In the genomic region with DNA sequence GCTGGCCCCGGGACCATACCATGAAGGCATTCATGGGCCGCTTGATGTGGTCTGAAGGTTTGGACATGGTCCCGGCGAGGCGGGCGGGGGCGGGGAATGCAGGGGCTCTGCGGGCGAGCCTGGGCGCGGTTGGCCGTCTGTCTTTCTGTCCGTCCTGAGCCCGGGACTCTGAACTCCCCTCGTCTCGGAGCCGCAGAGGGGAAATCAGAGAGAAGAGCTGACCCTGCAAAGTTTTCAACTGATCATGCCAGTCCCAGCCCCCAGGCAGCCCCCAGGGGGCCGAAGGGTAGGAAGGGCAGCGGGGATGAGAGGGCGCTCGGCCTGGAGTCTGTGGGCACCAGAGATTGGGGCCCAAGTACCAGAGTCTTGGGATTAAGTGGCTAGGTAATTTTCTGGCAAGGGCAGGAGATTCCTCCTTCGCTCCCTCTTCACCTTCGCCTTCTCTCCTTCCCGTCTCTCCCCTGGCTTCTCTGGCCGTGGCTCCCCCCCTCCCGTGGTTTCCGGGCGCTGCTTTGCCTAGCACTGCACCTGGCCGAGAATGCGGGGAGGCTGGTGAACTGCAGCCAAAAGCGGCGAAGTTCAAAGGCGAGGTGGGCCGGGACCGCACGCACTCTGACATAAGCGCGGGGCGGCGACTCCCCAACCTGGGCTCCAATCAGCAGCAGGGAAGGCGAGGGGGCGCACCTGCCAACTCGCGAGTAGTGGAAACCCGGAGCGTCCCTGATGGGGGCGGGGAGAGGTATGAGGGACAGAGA, we compare ENCODE assay signal across 10 mouse cellular contexts. TPM values are rescaled to one million over a fixed set of nuclear protein-coding genes. Genes with fewer than 3 reads are reported as not detected.
DNase-seq lines count a peak whose midpoint lies in the region; ATAC-seq lines count a peak whose summit lies in the region.
"Had no signal": no experiment of that assay in that cellular context is flagged by ENCODE, and none has a peak within 500 bp of the region (broad histone marks: within the 10 kb centered on the region; RNA-seq: fewer than 3 reads in every experiment).

A gene (minus strand): TSS at position 553 of the 755 bp plus-strand sequence.

- H3K36me3 ChIP-seq in heart, embryonic 14.5 days (ENCODE audit: control insufficient read depth, insufficient read depth, low read length): no peaks in the 10 kb centered on the region
- no peaks in the 10 kb centered on the region for H3K36me3 ChIP-seq in embryonic facial prominence, embryonic 14.5 days (ENCODE audit: control insufficient read depth, insufficient read depth, low read length)
- no peaks in the 10 kb centered on the region for H3K36me3 ChIP-seq in limb, embryonic 15.5 days

- H3K4me1 ChIP-seq in heart, embryonic 14.5 days (ENCODE audit: control insufficient read depth in 2 of 2, insufficient read depth in 2 of 2, low read length in 2 of 2): peaks cover 0 to 3% of the 10 kb centered on the region in 2 experiments; a peak in 2 of 4 replicates
- no peaks in the 10 kb centered on the region; the same call in 1 of the 2 replicates for H3K4me1 ChIP-seq in embryonic facial prominence, embryonic 14.5 days (ENCODE audit: control insufficient read depth, insufficient read depth, low read length)
- peaks cover 46% of the 10 kb centered on the region for H3K4me1 ChIP-seq in limb, embryonic 15.5 days

- no peak within 1 kb of the TSS for H3K27ac ChIP-seq in heart, embryonic 14.5 days (replicated peaks in 1 of 2; ENCODE audit: control insufficient read depth in 1 of 2, insufficient read depth in 1 of 2, low read depth in 2 of 2, low read length in 2 of 2)
- no peak within 1 kb of the TSS for H3K27ac ChIP-seq in embryonic facial prominence, embryonic 14.5 days (replicated peaks; ENCODE audit: low read depth, low read length)
- no peak within 1 kb of the TSS for H3K27ac ChIP-seq in limb, embryonic 15.5 days

- no peaks in the 10 kb centered on the region for H3K9me3 ChIP-seq in heart, embryonic 14.5 days (ENCODE audit: control insufficient read depth, low read length)
- no peaks in the 10 kb centered on the region for H3K9me3 ChIP-seq in embryonic facial prominence, embryonic 14.5 days (ENCODE audit: control insufficient read depth, low read length)
- no peaks in the 10 kb centered on the region for H3K9me3 ChIP-seq in limb, embryonic 15.5 days

- WGBS in heart, embryonic 14.5 days: 2% methylated on average over 47 of the region's 47 CpGs
- 0% methylated on average over 33 of the region's 47 CpGs for WGBS in embryonic facial prominence, embryonic 14.5 days
- WGBS in limb, embryonic 15.5 days: 1% methylated on average over 46 of the region's 47 CpGs

- peak within 1 kb of the TSS; percentile 59 for H3K4me2 ChIP-seq in heart, embryonic 14.5 days (ENCODE audit: low read length)
- H3K4me2 ChIP-seq in embryonic facial prominence, embryonic 14.5 days (ENCODE audit: low read depth, low read length): peak within 1 kb of the TSS; percentile 55
- H3K4me2 ChIP-seq in limb, embryonic 15.5 days: peak within 1 kb of the TSS; percentile 58

- H3K4me3 ChIP-seq in heart, embryonic 14.5 days (ENCODE audit: control insufficient read depth in 1 of 2, insufficient read depth in 1 of 2, low read depth in 1 of 2, low read length in 2 of 2): peak within 1 kb of the TSS; percentile 22 to 29
- H3K4me3 ChIP-seq in embryonic facial prominence, embryonic 14.5 days (ENCODE audit: low read depth, low read length): peak within 1 kb of the TSS; percentile 25
- peak within 1 kb of the TSS; percentile 32 for H3K4me3 ChIP-seq in limb, embryonic 15.5 days
- H3K4me3 ChIP-seq: erythroblast, embryonic 14.5 days had no signal

- H3K9ac ChIP-seq in heart, embryonic 14.5 days (ENCODE audit: low read length): no peak within 1 kb of the TSS
- H3K9ac ChIP-seq in embryonic facial prominence, embryonic 14.5 days (ENCODE audit: low read depth, low read length): no peak within 1 kb of the TSS
- H3K9ac ChIP-seq in limb, embryonic 15.5 days: no peak within 1 kb of the TSS

- no peak; the same call in 1 of the 2 replicates for ATAC-seq in heart, embryonic 14.5 days (ENCODE audit: insufficient number of reproducible peaks, insufficient read depth, low FRiP score, low read depth)
- peak; percentile 41; the same call in 1 of the 2 replicates for ATAC-seq in embryonic facial prominence, embryonic 14.5 days (ENCODE audit: low read depth)
- ATAC-seq in limb, embryonic 15.5 days (ENCODE audit: insufficient number of reproducible peaks, low FRiP score, low TSS enrichment, low read depth): no peak

- peaks cover 99% of the 10 kb centered on the region for H3K27me3 ChIP-seq in heart, embryonic 14.5 days (ENCODE audit: control insufficient read depth, insufficient read depth, low read length)
- H3K27me3 ChIP-seq in embryonic facial prominence, embryonic 14.5 days (replicated peaks; ENCODE audit: control insufficient read depth, insufficient read depth, low read length): peaks cover 99% of the 10 kb centered on the region
- H3K27me3 ChIP-seq in limb, embryonic 15.5 days: peaks cover 97% of the 10 kb centered on the region
- H3K27me3 ChIP-seq: CH12.LX had no signal

- no peak for DNase-seq in heart, adult 18-20 months
- peak; percentile 50 for DNase-seq in embryonic facial prominence, embryonic 14.5 days (ENCODE audit: low spot score)
- DNase-seq in retina, postnatal 1 day: peak; percentile 55
- no peak for DNase-seq in gastrocnemius, postnatal 25 days
- no peak for DNase-seq in yolk sac, embryonic 10.5 days (ENCODE audit: low spot score)
- DNase-seq in ovary, adult 18-20 months (ENCODE audit: low spot score): no peak

RNA-seq across cellular contexts. Expression of the gene that starts here (rescaled TPM):
- polyA plus RNA-seq in heart, embryonic 14.5 days (2014; fragmentation: Nextera tagmentation; extraction: Ambion mirVana): not detected in 2 replicates
- not detected for total RNA-seq in heart, adult 18-20 months (2021)
- polyA plus RNA-seq in embryonic facial prominence, embryonic 14.5 days (2014; fragmentation: Nextera tagmentation; extraction: Ambion mirVana): 0.10 TPM in 1 of 2 replicates, not detected in the other
- not detected in 2 replicates for polyA plus RNA-seq in limb, embryonic 15.5 days (2015; fragmentation: Nextera tagmentation; extraction: Ambion mirVana)
- not detected for total RNA-seq in gastrocnemius, postnatal 25 days (2021)
- total RNA-seq: CH12.LX had no signal
- polyA plus RNA-seq: erythroblast, embryonic 14.5 days had no signal

Comparison
In these comparisons a context has a peak if more than half of its experiments do, and no peak if none do; other contexts are left out.
1. Peak in DNase-seq, ATAC-seq, H3K4me3 ChIP-seq and H3K4me2 ChIP-seq in embryonic facial prominence, embryonic 14.5 days; RNA of the gene not detected or under 1 TPM.